Mouse (Mus musculus): ENCODE measurements around the gene Nodal. TPM values are rescaled to one million over a fixed set of nuclear protein-coding genes. Genes with fewer than 3 reads are reported as not detected.

Nodal gene
- total and polyA plus RNA-seq, 3 experiments = not detected

GRCm38 (mm10) chr10:61416561-61416960, 1.2 kb upstream of the Nodal start:
- Histone ChIP-seq H3K9ac (ENCODE audit: control insufficient read depth, low read depth, low read length, poor library complexity, severe bottlenecking) (no peak overlapping the region), H3K4me1 (ENCODE audit: control insufficient read depth in 1 of 2, insufficient read depth in 2 of 2, low read length in 2 of 2) (0 out of 4 replicates have a peak, but pooled peaks cover 0 to 3% of the 10 kb centered on the region in 2 experiments), H3K27ac (ENCODE audit: control insufficient read depth, low read depth, low read length) (no peak overlapping the region), H3K79me2 (ENCODE audit: control insufficient read depth, insufficient read depth, low read length, poor library complexity) (no peaks in the 10 kb centered on the region), H3K36me3 (ENCODE audit: control insufficient read depth in 1 of 2, insufficient read depth in 2 of 2, low read length in 2 of 2) (no peaks in the 10 kb centered on the region), H3K9me3 (replicated peaks; ENCODE audit: insufficient read depth, low read length) (no peaks in the 10 kb centered on the region), H3K27me3 (ENCODE audit: control insufficient read depth in 1 of 2, insufficient read depth in 2 of 2, low read length in 2 of 2) (no peaks in the 10 kb centered on the region), H3K4me3 (ENCODE audit: control insufficient read depth in 1 of 2, insufficient read depth in 1 of 2, low read depth in 2 of 2, low read length in 2 of 2) (no peak overlapping the region)
- no peak for TF ChIP-seq NELFE (IDR thresholded peaks at IDR 0.05; ENCODE audit: low read depth, low read length)
- TF ChIP-seq ETS1 (IDR thresholded peaks at IDR 0.05; ENCODE audit: low read depth, low read length) = no peak
- TF ChIP-seq HCFC1 (IDR thresholded peaks at IDR 0.05; ENCODE audit: low read depth, low read length) = no peak
- no peak for TF ChIP-seq MAZ (IDR thresholded peaks at IDR 0.05; ENCODE audit: low read depth, low read length)
- TF ChIP-seq USF2 (IDR thresholded peaks at IDR 0.05; ENCODE audit: borderline replicate concordance in 1 of 2, insufficient read depth in 1 of 2, low read depth in 1 of 2, low read length in 2 of 2) = no peak
- no peak for TF ChIP-seq RAD21 (IDR thresholded peaks at IDR 0.05; ENCODE audit: low read depth, low read length)
- TF ChIP-seq TAL1 (IDR thresholded peaks at IDR 0.05; ENCODE audit: low read length) = no peak
- no peak for TF ChIP-seq CHD2 (IDR thresholded peaks at IDR 0.05; ENCODE audit: low read length)
- TF ChIP-seq SIN3A (IDR thresholded peaks at IDR 0.05; ENCODE audit: low read length) = no peak
- no peak for TF ChIP-seq UBTF (IDR thresholded peaks at IDR 0.05; ENCODE audit: borderline replicate concordance, insufficient read depth, low read depth, low read length)
- no peak for TF ChIP-seq SMC3 (IDR thresholded peaks at IDR 0.05; ENCODE audit: low read depth, low read length)
- no peak for TF ChIP-seq MYB (IDR thresholded peaks at IDR 0.05; ENCODE audit: low read depth, low read length)
- TF ChIP-seq EP300 (IDR thresholded peaks at IDR 0.05; ENCODE audit: low read depth in 1 of 2, low read length in 2 of 2) = no peak
- TF ChIP-seq JUND (IDR thresholded peaks at IDR 0.05; ENCODE audit: low read depth, low read length) = no peak
- TF ChIP-seq POLR2A (IDR thresholded peaks at IDR 0.05; ENCODE audit: control insufficient read depth in 1 of 2, insufficient read depth in 1 of 2, low read depth in 1 of 2, low read length in 2 of 2, poor library complexity in 1 of 2) = no peak
- no peak for TF ChIP-seq KAT2A (conservative IDR thresholded peaks at IDR 0.05; ENCODE audit: low read depth, low read length)
- no peak for TF ChIP-seq CHD1 (IDR thresholded peaks at IDR 0.05; ENCODE audit: low read depth, low read length)
- no peak for TF ChIP-seq CTCF (IDR thresholded peaks at IDR 0.05 in 2 of 3, conservative IDR thresholded peaks at IDR 0.05 in 1 of 3; ENCODE audit: control insufficient read depth in 1 of 3, insufficient read depth in 1 of 3, low read depth in 2 of 3, low read length in 3 of 3, poor library complexity in 1 of 3, severe bottlenecking in 1 of 3)
- TF ChIP-seq ZC3H11A (IDR thresholded peaks at IDR 0.05; ENCODE audit: low read depth, low read length) = no peak
- no peak for TF ChIP-seq MXI1 (IDR thresholded peaks at IDR 0.05; ENCODE audit: low read depth, low read length)
- DNase-seq (ENCODE audit: low read depth, low spot score) = no peak

DNA sequence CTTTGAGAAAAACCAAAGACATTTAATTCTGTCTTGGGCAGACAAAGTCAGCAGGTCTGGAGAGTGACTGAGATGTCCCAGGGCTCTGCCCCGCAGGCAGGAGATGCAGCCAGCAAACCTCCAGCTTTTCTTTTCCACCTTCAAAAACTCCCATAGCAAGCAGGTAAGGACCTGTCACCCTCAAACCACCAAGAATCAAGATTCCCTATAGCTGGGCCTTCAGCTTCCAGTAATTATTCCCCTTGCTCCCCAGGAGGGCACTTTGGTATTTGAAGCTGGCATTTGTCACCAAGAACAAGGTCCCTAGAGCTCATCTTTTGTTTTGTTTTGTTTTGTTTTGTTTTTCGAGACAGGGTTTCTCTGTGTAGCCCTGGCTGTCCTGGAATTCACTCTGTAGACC, 726 bp upstream of the Nodal start:
- no peaks in the 10 kb centered on the region for H3K36me3 ChIP-seq (ENCODE audit: control insufficient read depth in 1 of 2, insufficient read depth in 2 of 2, low read length in 2 of 2)
- no peak for DNase-seq (ENCODE audit: low read depth, low spot score)
- 0 out of 4 replicates have a peak, but pooled peaks cover 0 to 3% of the 10 kb centered on the region in 2 experiments for H3K4me1 ChIP-seq (ENCODE audit: control insufficient read depth in 1 of 2, insufficient read depth in 2 of 2, low read length in 2 of 2)
- H3K4me3 ChIP-seq (ENCODE audit: control insufficient read depth in 1 of 2, insufficient read depth in 1 of 2, low read depth in 2 of 2, low read length in 2 of 2) = no peak overlapping the region
- H3K9me3 ChIP-seq (replicated peaks; ENCODE audit: insufficient read depth, low read length) = no peaks in the 10 kb centered on the region
- no peaks in the 10 kb centered on the region for H3K27me3 ChIP-seq (ENCODE audit: control insufficient read depth in 1 of 2, insufficient read depth in 2 of 2, low read length in 2 of 2)
- no peak overlapping the region for H3K27ac ChIP-seq (ENCODE audit: control insufficient read depth, low read depth, low read length)
- no peak for TF ChIP-seq MAX (IDR thresholded peaks at IDR 0.05; ENCODE audit: low read length)
- TF ChIP-seq ZNF384 (IDR thresholded peaks at IDR 0.05; ENCODE audit: low read depth, low read length) = no peak
- TF ChIP-seq E2F4 (IDR thresholded peaks at IDR 0.05; ENCODE audit: borderline replicate concordance, low read depth, low read length) = no peak
- TF ChIP-seq NRF1 (IDR thresholded peaks at IDR 0.05; ENCODE audit: insufficient read depth, low read depth, low read length, poor library complexity, severe bottlenecking) = no peak
- TF ChIP-seq MEF2A (IDR thresholded peaks at IDR 0.05; ENCODE audit: extremely low read depth, insufficient replicate concordance, low read depth, low read length, poor library complexity, severe bottlenecking) = no peak
- no peak for TF ChIP-seq BHLHE40 (IDR thresholded peaks at IDR 0.05; ENCODE audit: borderline replicate concordance, low read depth, low read length)
- TF ChIP-seq USF1 (IDR thresholded peaks at IDR 0.05; ENCODE audit: low read depth, low read length) = no peak
- TF ChIP-seq CHD1 (IDR thresholded peaks at IDR 0.05; ENCODE audit: low read depth, low read length) = no peak
- no peak for TF ChIP-seq POLR2A (IDR thresholded peaks at IDR 0.05; ENCODE audit: control insufficient read depth in 1 of 2, insufficient read depth in 1 of 2, low read depth in 1 of 2, low read length in 2 of 2, poor library complexity in 1 of 2)
- TF ChIP-seq RCOR1 (IDR thresholded peaks at IDR 0.05; ENCODE audit: low read depth, low read length) = no peak
- TF ChIP-seq HCFC1 (IDR thresholded peaks at IDR 0.05; ENCODE audit: low read depth, low read length) = no peak
- TF ChIP-seq MYB (IDR thresholded peaks at IDR 0.05; ENCODE audit: low read depth, low read length) = no peak
- no peak for TF ChIP-seq CTCF (IDR thresholded peaks at IDR 0.05 in 2 of 3, conservative IDR thresholded peaks at IDR 0.05 in 1 of 3; ENCODE audit: control insufficient read depth in 1 of 3, insufficient read depth in 1 of 3, low read depth in 2 of 3, low read length in 3 of 3, poor library complexity in 1 of 3, severe bottlenecking in 1 of 3)
- TF ChIP-seq TAL1 (IDR thresholded peaks at IDR 0.05; ENCODE audit: low read length) = no peak
- TF ChIP-seq SIN3A (IDR thresholded peaks at IDR 0.05; ENCODE audit: low read length) = no peak
- no peak for TF ChIP-seq ZC3H11A (IDR thresholded peaks at IDR 0.05; ENCODE audit: low read depth, low read length)
- TF ChIP-seq MAFK (IDR thresholded peaks at IDR 0.05; ENCODE audit: borderline replicate concordance, low read depth, low read length) = no peak
- no peak for TF ChIP-seq ELF1 (IDR thresholded peaks at IDR 0.05; ENCODE audit: low read depth, low read length)
- no peak for TF ChIP-seq NELFE (IDR thresholded peaks at IDR 0.05; ENCODE audit: low read depth, low read length)
- H3K79me2 ChIP-seq (ENCODE audit: control insufficient read depth, insufficient read depth, low read length, poor library complexity) = no peaks in the 10 kb centered on the region
- no peak overlapping the region for H3K9ac ChIP-seq (ENCODE audit: control insufficient read depth, low read depth, low read length, poor library complexity, severe bottlenecking)

Data from MEL (cell line).